Comparison of ENCODE assay signal across 34 mouse cellular contexts in the genomic region with DNA sequence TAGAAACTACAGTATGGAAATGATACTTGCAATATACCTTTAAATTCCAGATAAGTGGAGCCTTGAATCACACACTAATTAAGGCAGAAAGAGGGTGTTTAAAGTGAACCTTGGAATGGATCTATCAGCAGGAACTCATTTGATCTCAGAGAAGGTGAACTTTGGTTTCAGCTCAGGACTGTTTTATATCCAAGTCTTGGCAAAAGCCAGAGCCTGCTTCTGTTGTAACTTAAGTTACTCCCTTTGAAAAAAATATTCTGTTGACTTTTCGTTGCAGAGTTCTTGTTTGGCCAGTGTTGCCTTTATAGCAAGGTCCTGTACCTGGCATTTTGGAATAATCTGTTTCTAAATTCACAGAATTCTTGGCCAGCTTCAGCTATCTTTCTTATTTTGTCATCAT. TPM values are rescaled to one million over a fixed set of nuclear protein-coding genes. Genes with fewer than 3 reads are reported as not detected.
DNase-seq lines count a peak whose midpoint lies in the region; ATAC-seq and TF ChIP-seq lines count a peak whose summit lies in the region.
"Had no signal": no experiment of that assay in that cellular context is flagged by ENCODE, and none has a peak within 500 bp of the region (broad histone marks: within the 10 kb centered on the region; RNA-seq: fewer than 3 reads in every experiment).

No protein-coding gene starts in this region.

- no peak overlapping the region; the same call in 1 of the 2 replicates for H3K4me2 ChIP-seq in intestine, embryonic 15.5 days (replicated peaks)
- H3K4me2 ChIP-seq in intestine, postnatal 0 days (replicated peaks; ENCODE audit: low read depth) = no peak overlapping the region
- no peak overlapping the region for H3K4me2 ChIP-seq in stomach, embryonic 16.5 days (ENCODE audit: low read depth, low read length)
- H3K4me2 ChIP-seq in hindbrain, embryonic 11.5 days (replicated peaks; ENCODE audit: low read depth, low read length) = no peak overlapping the region
- H3K4me2 ChIP-seq: embryonic facial prominence, embryonic 12.5 days; forebrain, embryonic 15.5 days; hindbrain, embryonic 13.5 days; limb, embryonic 13.5 days; liver, embryonic 15.5 days; midbrain, embryonic 11.5 days had no signal

- no peaks in the 10 kb centered on the region for H3K9me3 ChIP-seq in intestine, embryonic 15.5 days
- no peaks in the 10 kb centered on the region for H3K9me3 ChIP-seq in intestine, postnatal 0 days (ENCODE audit: control insufficient read depth)
- no peaks in the 10 kb centered on the region for H3K9me3 ChIP-seq in stomach, embryonic 16.5 days (replicated peaks; ENCODE audit: control insufficient read depth, low read length)
- no peaks in the 10 kb centered on the region for H3K9me3 ChIP-seq in hindbrain, embryonic 11.5 days (ENCODE audit: control insufficient read depth, low read length)
- H3K9me3 ChIP-seq: embryonic facial prominence, embryonic 12.5 days; forebrain, embryonic 10.5 days; forebrain, embryonic 15.5 days; heart, embryonic 10.5 days; hindbrain, embryonic 13.5 days; limb, embryonic 13.5 days; liver, embryonic 15.5 days had no signal

- TF ChIP-seq CTCF in intestine, postnatal 0 days (IDR thresholded peaks at IDR 0.05; ENCODE audit: low read depth) = no peak

- H3K4me3 ChIP-seq in intestine, embryonic 15.5 days (replicated peaks) = no peak overlapping the region
- H3K4me3 ChIP-seq in intestine, postnatal 0 days (ENCODE audit: low read depth, low read length) = no peak overlapping the region
- H3K4me3 ChIP-seq in stomach, embryonic 16.5 days (replicated peaks; ENCODE audit: low read length) = no peak overlapping the region
- H3K4me3 ChIP-seq in hindbrain, embryonic 11.5 days (ENCODE audit: low read depth, low read length) = no peak overlapping the region
- H3K4me3 ChIP-seq: embryonic facial prominence, embryonic 12.5 days; forebrain, embryonic 10.5 days; forebrain, embryonic 15.5 days; heart, embryonic 10.5 days; hindbrain, embryonic 13.5 days; left cerebral cortex, adult 2 months; limb, embryonic 13.5 days; liver, embryonic 15.5 days had no signal

- no peaks in the 10 kb centered on the region for H3K4me1 ChIP-seq in intestine, embryonic 15.5 days (replicated peaks)
- H3K4me1 ChIP-seq in intestine, postnatal 0 days (replicated peaks; ENCODE audit: control insufficient read depth, insufficient read depth, low read length) = no peaks in the 10 kb centered on the region
- no peaks in the 10 kb centered on the region for H3K4me1 ChIP-seq in stomach, embryonic 16.5 days (ENCODE audit: control insufficient read depth, insufficient read depth, low read length)
- no peaks in the 10 kb centered on the region for H3K4me1 ChIP-seq in hindbrain, embryonic 11.5 days (replicated peaks; ENCODE audit: control insufficient read depth, insufficient read depth, low read length)
- H3K4me1 ChIP-seq: embryonic facial prominence, embryonic 12.5 days; forebrain, embryonic 10.5 days; forebrain, embryonic 15.5 days; heart, embryonic 10.5 days; hindbrain, embryonic 13.5 days; limb, embryonic 13.5 days; liver, embryonic 15.5 days had no signal

- no peak overlapping the region for H3K27ac ChIP-seq in intestine, embryonic 15.5 days
- no peak overlapping the region for H3K27ac ChIP-seq in intestine, postnatal 0 days (ENCODE audit: low read depth, low read length)
- H3K27ac ChIP-seq in stomach, embryonic 16.5 days (ENCODE audit: low read length) = 0 out of 2 replicates have a peak overlapping the region, but pooled peaks have one; percentile 27
- H3K27ac ChIP-seq in hindbrain, embryonic 11.5 days (ENCODE audit: low read depth, low read length) = no peak overlapping the region
- H3K27ac ChIP-seq: embryonic facial prominence, embryonic 12.5 days; forebrain, embryonic 10.5 days; forebrain, embryonic 15.5 days; heart, embryonic 10.5 days; hindbrain, embryonic 13.5 days; left cerebral cortex, adult 2 months; limb, embryonic 13.5 days; liver, embryonic 15.5 days had no signal

- peak; percentile 87 for ATAC-seq in intestine, embryonic 15.5 days
- ATAC-seq in intestine, postnatal 0 days = peak; percentile 95
- ATAC-seq in stomach, embryonic 16.5 days (ENCODE audit: insufficient read depth, low FRiP score) = peak; percentile 69; the same call in 1 of the 2 replicates
- no peak for ATAC-seq in hindbrain, embryonic 11.5 days (ENCODE audit: low FRiP score)
- ATAC-seq: activated CD4-positive, CD25-positive, alpha-beta regulatory T cell, adult 4 months; forebrain, embryonic 15.5 days; midbrain, embryonic 16.5 days had no signal

- WGBS in intestine, embryonic 15.5 days = 36% methylated on average over 1 of the region's 1 CpGs
- WGBS in intestine, postnatal 0 days = 19% methylated on average over 1 of the region's 1 CpGs
- WGBS in stomach, embryonic 16.5 days = 46% methylated on average over 1 of the region's 1 CpGs
- 84% methylated on average over 1 of the region's 1 CpGs for WGBS in hindbrain, embryonic 11.5 days

- H3K9ac ChIP-seq in intestine, embryonic 15.5 days = no peak overlapping the region
- H3K9ac ChIP-seq in intestine, postnatal 0 days (ENCODE audit: low read depth, low read length) = no peak overlapping the region
- H3K9ac ChIP-seq in stomach, embryonic 16.5 days (ENCODE audit: low read length) = no peak overlapping the region
- no peak overlapping the region for H3K9ac ChIP-seq in hindbrain, embryonic 11.5 days (ENCODE audit: low read depth, low read length)
- H3K9ac ChIP-seq: embryonic facial prominence, embryonic 12.5 days; forebrain, embryonic 15.5 days; hindbrain, embryonic 13.5 days; limb, embryonic 13.5 days; liver, embryonic 15.5 days had no signal

- H3K27me3 ChIP-seq in intestine, embryonic 15.5 days (replicated peaks) = no peaks in the 10 kb centered on the region
- no peaks in the 10 kb centered on the region for H3K27me3 ChIP-seq in intestine, postnatal 0 days (replicated peaks; ENCODE audit: control insufficient read depth, insufficient read depth, low read length)
- no peaks in the 10 kb centered on the region for H3K27me3 ChIP-seq in stomach, embryonic 16.5 days (ENCODE audit: control insufficient read depth, insufficient read depth, low read length)
- H3K27me3 ChIP-seq in hindbrain, embryonic 11.5 days (ENCODE audit: control insufficient read depth, insufficient read depth, low read length) = no peaks in the 10 kb centered on the region
- H3K27me3 ChIP-seq: embryonic facial prominence, embryonic 12.5 days; forebrain, embryonic 15.5 days; hindbrain, embryonic 13.5 days; limb, embryonic 13.5 days; liver, embryonic 15.5 days had no signal

- H3K36me3 ChIP-seq in intestine, embryonic 15.5 days = no peaks in the 10 kb centered on the region
- H3K36me3 ChIP-seq in intestine, postnatal 0 days (ENCODE audit: control insufficient read depth, insufficient read depth) = no peaks in the 10 kb centered on the region
- H3K36me3 ChIP-seq in stomach, embryonic 16.5 days (ENCODE audit: control insufficient read depth, insufficient read depth, low read length) = no peaks in the 10 kb centered on the region
- H3K36me3 ChIP-seq in hindbrain, embryonic 11.5 days (ENCODE audit: control insufficient read depth, insufficient read depth, low read length) = no peaks in the 10 kb centered on the region
- H3K36me3 ChIP-seq: embryonic facial prominence, embryonic 12.5 days; forebrain, embryonic 10.5 days; forebrain, embryonic 15.5 days; heart, embryonic 10.5 days; hindbrain, embryonic 13.5 days; limb, embryonic 13.5 days; liver, embryonic 15.5 days had no signal

- DNase-seq in kidney, postnatal 14 days = peak; percentile 14
- DNase-seq in kidney, postnatal 25 days = no peak
- DNase-seq in hindbrain, embryonic 11.5 days (ENCODE audit: low spot score) = no peak
- no peak for DNase-seq in thymus, postnatal 0 days (ENCODE audit: low spot score)
- DNase-seq: adrenal gland, postnatal 10 days; B cell, adult 2 months; cerebellum, adult 8-10 months; cerebellum, postnatal 25 days; gastrocnemius, postnatal 25 days; heart, adult 11 months; heart, postnatal 36 days; lung, postnatal 36 days; right cerebral cortex, postnatal 25 days; thymus, postnatal 36 days had no signal

RNA-seq across cellular contexts. Expression of a gene that starts 4.0 kb away (rescaled TPM):
- polyA plus RNA-seq in intestine, embryonic 15.5 days (2015; fragmentation: Nextera tagmentation; extraction: Ambion mirVana) = 142 TPM in 2 replicates
- polyA plus RNA-seq in intestine, postnatal 0 days (2015; fragmentation: Nextera tagmentation; extraction: Ambion mirVana) = 57.5 and 69.4 TPM in 2 replicates
- polyA plus RNA-seq in stomach, embryonic 16.5 days (2015; fragmentation: Nextera tagmentation; extraction: Ambion mirVana) = 77.0 and 80.9 TPM in 2 replicates
- 0.04 TPM in 1 of 2 replicates, not detected in the other for polyA plus RNA-seq in hindbrain, embryonic 11.5 days (2014; fragmentation: Nextera tagmentation; extraction: Ambion mirVana)
- polyA plus RNA-seq in thymus, postnatal 0 days (2015; fragmentation: Nextera tagmentation; extraction: Ambion mirVana) = 0.18 and 0.21 TPM in 2 replicates
- polyA plus RNA-seq: activated CD4-positive, CD25-positive, alpha-beta regulatory T cell, adult 4 months; embryonic facial prominence, embryonic 12.5 days; forebrain, embryonic 10.5 days; forebrain, embryonic 15.5 days; frontal cortex, adult 2 months; hindbrain, embryonic 13.5 days; limb, embryonic 13.5 days; midbrain, embryonic 11.5 days; midbrain, embryonic 16.5 days; neural tube, embryonic 11.5 days had no signal

RNA-seq across cellular contexts. Expression of a gene that starts 15.6 kb away (rescaled TPM):
- 0.06 TPM in 1 of 2 replicates, not detected in the other for polyA plus RNA-seq in intestine, embryonic 15.5 days (2015; fragmentation: Nextera tagmentation; extraction: Ambion mirVana)
- 0.04 and 0.05 TPM in 2 replicates for polyA plus RNA-seq in intestine, postnatal 0 days (2015; fragmentation: Nextera tagmentation; extraction: Ambion mirVana)
- not detected in 2 replicates for polyA plus RNA-seq in stomach, embryonic 16.5 days (2015; fragmentation: Nextera tagmentation; extraction: Ambion mirVana)
- not detected in 2 replicates for polyA plus RNA-seq in hindbrain, embryonic 11.5 days (2014; fragmentation: Nextera tagmentation; extraction: Ambion mirVana)
- 0.10 TPM in 1 of 2 replicates, not detected in the other for polyA plus RNA-seq in thymus, postnatal 0 days (2015; fragmentation: Nextera tagmentation; extraction: Ambion mirVana)
- polyA plus RNA-seq: activated CD4-positive, CD25-positive, alpha-beta regulatory T cell, adult 4 months; embryonic facial prominence, embryonic 12.5 days; forebrain, embryonic 10.5 days; forebrain, embryonic 15.5 days; frontal cortex, adult 2 months; heart, embryonic 10.5 days; heart, embryonic 16.5 days; hindbrain, embryonic 13.5 days; kidney, embryonic 16.5 days; limb, embryonic 13.5 days; lung, embryonic 16.5 days; midbrain, embryonic 11.5 days; midbrain, embryonic 16.5 days; neural tube, embryonic 11.5 days; spleen, adult 2 months had no signal

Comparison
In these comparisons a context has a peak if more than half of its experiments do, and no peak if none do; other contexts are left out.
1. RNA of a gene that starts 4.0 kb away (polyA plus RNA-seq): 142 TPM in intestine, embryonic 15.5 days, 77.0 to 80.9 TPM in stomach, embryonic 16.5 days and 57.5 to 69.4 TPM in intestine, postnatal 0 days; 0.18 to 0.21 TPM in thymus, postnatal 0 days and 0.04 TPM in hindbrain, embryonic 11.5 days; every median in the first group is over 10 times any median in the second.